Mouse (Mus musculus) G1E (cell line): ENCODE measurements around the gene Tnfrsf12a. TPM values are rescaled to one million over a fixed set of nuclear protein-coding genes. Genes with fewer than 3 reads are reported as not detected.
A peak's percentile ranks its signal among the peaks of the same experiment; 100 is the strongest.

Source experiments
- ATAC-seq: 2 replicates; pipeline ENCODE4 v1.8.0; 2016; ENCODE audit warnings: mild to moderate bottlenecking; ENCODE audit not compliant: insufficient number of reproducible peaks, poor library complexity, low FRiP score, severe bottlenecking; ENCODE audit errors: extremely low read depth
- DNase-seq: peaks from one replicate; pipeline ENCODE4 v3.0.0; 2012; ENCODE audit warnings: low spot score
- H3K27me3 ChIP-seq: 2 replicates; pipeline ENCODE4 v1.6.1; 2012; ENCODE audit warnings: mild to moderate bottlenecking, low read length, inconsistent platforms; ENCODE audit not compliant: insufficient read depth
- H3K36me3 ChIP-seq: replicated peaks from 2 replicates; pipeline ENCODE3; 2012; ENCODE audit warnings: mild to moderate bottlenecking, inconsistent platforms
- H3K4me1 ChIP-seq: 2 replicates; pipeline ENCODE4 v1.6.1; 2012; ENCODE audit warnings: low read depth, low read length, inconsistent platforms, mixed read lengths; ENCODE audit not compliant: insufficient read depth
- H3K4me3 ChIP-seq: 2 replicates; pipeline ENCODE4 v1.5.1; 2012; ENCODE audit warnings: low read depth, mild to moderate bottlenecking, inconsistent platforms, low read length, moderate library complexity, mixed read lengths
- H3K9me3 ChIP-seq: replicated peaks from 2 replicates; pipeline ENCODE4 v1.6.1; 2012; ENCODE audit warnings: inconsistent platforms
- CTCF ChIP-seq: IDR thresholded peaks from 2 replicates; pipeline ENCODE4 v1.5.1; 2012; ENCODE audit warnings: low read depth, low read length, inconsistent platforms, mixed read lengths
- GATA1 ChIP-seq: IDR thresholded peaks from 2 replicates; pipeline ENCODE4 v1.6.1; 2012; ENCODE audit warnings: borderline replicate concordance, low read length, inconsistent platforms, mixed read lengths
- GATA2 ChIP-seq: IDR thresholded peaks from 2 replicates; pipeline ENCODE4 v1.6.1; 2012; ENCODE audit warnings: low read depth, low read length, inconsistent platforms, borderline replicate concordance
- POLR2AphosphoS5 ChIP-seq: IDR thresholded peaks from 2 replicates; pipeline ENCODE4 v1.6.1; 2012; ENCODE audit warnings: low read depth, low read length, inconsistent platforms; ENCODE audit not compliant: insufficient replicate concordance
- TAL1 ChIP-seq: conservative IDR thresholded peaks from 2 replicates; pipeline ENCODE4 v1.6.1; 2012; ENCODE audit warnings: low read depth, low read length, inconsistent platforms, mixed read lengths
- polyA plus RNA-seq: library from polyadenylated mRNA; stranded (reverse); fragments of >175 nt; gene quantifications from 2 replicates; pipeline ENCODE4 v1.2.3, GENCODE M21; 2012
- total RNA-seq, 2 experiments: library from RNA; stranded (forward) in 1 of 2; stranded (reverse) in 1 of 2; fragments of 200-1000 nt in 1 of 2; fragments of >200 nt in 1 of 2; fragmentation: Nextera tagmentation in 1 of 2; gene quantifications; 2 replicates each; pipeline ENCODE4 v1.2.3; 2014 to 2017

Tnfrsf12a gene
- total and polyA plus RNA-seq, 3 experiments = 1.3 to 5.5 (median 5.0) TPM

DNA sequence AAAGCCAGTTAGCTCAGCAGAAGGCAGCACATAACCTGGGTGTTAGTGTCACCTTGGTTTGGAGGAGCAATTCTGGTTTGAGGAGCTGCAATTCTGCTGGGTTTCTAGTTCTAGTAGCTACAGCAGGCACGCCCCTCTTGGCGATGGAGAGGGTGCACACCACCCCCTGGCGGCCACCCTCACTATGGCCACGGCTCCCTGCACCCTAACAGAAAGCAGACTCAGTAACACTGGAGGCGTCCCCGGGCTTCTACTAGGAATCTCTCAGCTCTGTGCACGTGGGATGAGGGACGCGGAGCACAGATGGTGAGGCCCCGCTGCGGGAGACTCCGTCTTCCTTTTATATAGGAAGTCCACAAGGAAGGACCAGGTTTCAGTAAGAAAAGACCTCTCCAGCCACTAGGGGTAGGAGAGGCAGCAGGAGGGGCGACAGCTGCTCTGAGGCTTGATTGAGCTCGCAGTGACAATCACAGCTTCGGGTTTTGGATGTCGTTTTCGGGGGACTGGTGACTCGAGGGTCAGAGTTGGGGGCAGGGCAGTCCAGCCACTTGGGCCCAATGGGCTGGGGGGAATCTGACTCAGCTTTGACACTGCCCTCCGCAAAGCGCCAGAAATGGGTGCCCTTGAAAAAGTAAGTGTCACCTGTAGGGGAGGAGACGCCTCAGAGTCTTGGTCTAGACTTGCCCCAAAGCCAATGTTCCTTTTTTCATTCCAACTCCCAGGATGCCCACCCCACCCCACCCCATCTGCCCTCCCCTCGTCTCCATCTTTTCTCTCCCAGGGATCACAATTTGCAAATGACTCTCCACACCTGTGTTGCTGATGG lies 46.9 kb downstream of the Tnfrsf12a start:
- H3K4me3 ChIP-seq = no peak overlapping the region

DNA sequence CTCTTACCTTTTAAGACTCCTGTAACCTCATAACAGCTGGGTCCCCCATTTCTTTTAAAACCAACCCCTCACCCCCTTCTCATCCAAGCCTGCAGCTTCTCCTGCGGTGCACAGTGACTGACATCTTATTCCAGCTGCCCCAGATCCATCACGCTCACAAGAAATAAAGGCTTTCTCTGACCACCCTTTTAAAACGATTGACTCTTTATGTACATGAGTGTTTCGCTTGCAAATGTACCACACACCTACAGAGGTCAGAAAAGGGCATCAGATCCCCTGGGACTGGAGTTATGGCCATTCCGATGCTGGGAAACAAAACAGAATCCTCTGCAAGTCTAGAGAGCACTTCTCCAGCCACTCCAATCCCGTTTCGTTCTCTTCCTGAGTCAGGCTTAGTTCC lies 49.5 kb downstream of the Tnfrsf12a start:
- Histone ChIP-seq H3K9me3 (no peaks in the 10 kb centered on the region), H3K36me3 (no peaks in the 10 kb centered on the region), H3K4me1 (peaks cover 2% of the 10 kb centered on the region), H3K4me3 (no peak overlapping the region), H3K27me3 (peaks cover 17% of the 10 kb centered on the region)
- DNase-seq (no peak), ATAC-seq (no peak)
- TF ChIP-seq TAL1 (no peak), CTCF (no peak), GATA2 (no peak), GATA1 (no peak), POLR2AphosphoS5 (no peak)

More for the DNA sequence above, 46.9 kb downstream of the Tnfrsf12a start:
- Histone ChIP-seq H3K4me1 (peaks cover 2% of the 10 kb centered on the region), H3K9me3 (no peaks in the 10 kb centered on the region), H3K27me3 (peaks cover 25% of the 10 kb centered on the region), H3K36me3 (no peaks in the 10 kb centered on the region)
- peak; percentile 66 for DNase-seq
- ATAC-seq = peak; percentile 78
- TF ChIP-seq CTCF = peak; percentile 72
- no peak for TF ChIP-seq GATA2

Other genes starting within 250 kb of the Tnfrsf12a start
Only the 20 nearest of the 25 such genes appear.
- 1.4 and 4.4 TPM in 2 replicates for gene Zfp213, start 113.2 kb downstream of the Tnfrsf12a start, total RNA-seq (2014; fragmentation: Nextera tagmentation)
- 4.2 and 5.3 TPM in 2 replicates for gene Zfp213, start 113.2 kb downstream of the Tnfrsf12a start, total RNA-seq (2017)
- 7.3 and 9.2 TPM in 2 replicates for gene Zfp213, start 113.2 kb downstream of the Tnfrsf12a start, polyA plus RNA-seq
- gene Zfp13, start 78.0 kb downstream of the Tnfrsf12a start, total RNA-seq (2014; fragmentation: Nextera tagmentation) = not detected in 2 replicates
- not detected in 2 replicates for gene Zfp13, start 78.0 kb downstream of the Tnfrsf12a start, total RNA-seq (2017)
- 0.12 and 0.14 TPM in 2 replicates for gene Zfp13, start 78.0 kb downstream of the Tnfrsf12a start, polyA plus RNA-seq
- gene Zscan10, start 76.6 kb downstream of the Tnfrsf12a start, total RNA-seq (2014; fragmentation: Nextera tagmentation) = 0.29 and 0.45 TPM in 2 replicates
- 0.12 and 0.44 TPM in 2 replicates for gene Zscan10, start 76.6 kb downstream of the Tnfrsf12a start, total RNA-seq (2017)
- gene Zscan10, start 76.6 kb downstream of the Tnfrsf12a start, polyA plus RNA-seq = 0.09 and 0.10 TPM in 2 replicates
- gene Mmp25, start 32.2 kb downstream of the Tnfrsf12a start, total RNA-seq (2014; fragmentation: Nextera tagmentation) = not detected in 2 replicates
- 0.06 and 0.11 TPM in 2 replicates for gene Mmp25, start 32.2 kb downstream of the Tnfrsf12a start, total RNA-seq (2017)
- not detected in 2 replicates for gene Mmp25, start 32.2 kb downstream of the Tnfrsf12a start, polyA plus RNA-seq
- not detected in 2 replicates for gene Bicdl2, start 17.0 kb downstream of the Tnfrsf12a start, total RNA-seq (2014; fragmentation: Nextera tagmentation)
- not detected in 2 replicates for gene Bicdl2, start 17.0 kb downstream of the Tnfrsf12a start, total RNA-seq (2017)
- not detected in 2 replicates for gene Bicdl2, start 17.0 kb downstream of the Tnfrsf12a start, polyA plus RNA-seq
- 42.3 and 54.4 TPM in 2 replicates for gene Hcfc1r1, start 3.9 kb downstream of the Tnfrsf12a start, total RNA-seq (2014; fragmentation: Nextera tagmentation)
- gene Hcfc1r1, start 3.9 kb downstream of the Tnfrsf12a start, total RNA-seq (2017) = 44.6 and 48.4 TPM in 2 replicates
- 330 and 356 TPM in 2 replicates for gene Hcfc1r1, start 3.9 kb downstream of the Tnfrsf12a start, polyA plus RNA-seq
- gene Thoc6, start 3.6 kb downstream of the Tnfrsf12a start, total RNA-seq (2014; fragmentation: Nextera tagmentation) = 12.0 and 21.6 TPM in 2 replicates
- gene Thoc6, start 3.6 kb downstream of the Tnfrsf12a start, total RNA-seq (2017) = 44.7 and 48.6 TPM in 2 replicates
- gene Thoc6, start 3.6 kb downstream of the Tnfrsf12a start, polyA plus RNA-seq = 79.7 and 80.0 TPM in 2 replicates
- gene Cldn6, start 1.8 kb upstream of the Tnfrsf12a start, total RNA-seq (2014; fragmentation: Nextera tagmentation) = not detected in 2 replicates
- not detected in 2 replicates for gene Cldn6, start 1.8 kb upstream of the Tnfrsf12a start, total RNA-seq (2017)
- gene Cldn6, start 1.8 kb upstream of the Tnfrsf12a start, polyA plus RNA-seq = not detected in 2 replicates
- gene Cldn9, start 6.6 kb upstream of the Tnfrsf12a start, total RNA-seq (2014; fragmentation: Nextera tagmentation) = not detected in 2 replicates
- not detected in 2 replicates for gene Cldn9, start 6.6 kb upstream of the Tnfrsf12a start, total RNA-seq (2017)
- gene Cldn9, start 6.6 kb upstream of the Tnfrsf12a start, polyA plus RNA-seq = not detected in 2 replicates
- gene 1520401A03Rik, start 45.3 kb upstream of the Tnfrsf12a start, total RNA-seq (2014; fragmentation: Nextera tagmentation) = not detected in 2 replicates
- gene 1520401A03Rik, start 45.3 kb upstream of the Tnfrsf12a start, total RNA-seq (2017) = 0.05 TPM in 1 of 2 replicates, not detected in the other
- gene 1520401A03Rik, start 45.3 kb upstream of the Tnfrsf12a start, polyA plus RNA-seq = 0.02 TPM in 1 of 2 replicates, not detected in the other
- 33.5 and 41.1 TPM in 2 replicates for gene Pkmyt1, start 48.9 kb upstream of the Tnfrsf12a start, total RNA-seq (2014; fragmentation: Nextera tagmentation)
- 10.8 and 12.9 TPM in 2 replicates for gene Pkmyt1, start 48.9 kb upstream of the Tnfrsf12a start, total RNA-seq (2017)
- gene Pkmyt1, start 48.9 kb upstream of the Tnfrsf12a start, polyA plus RNA-seq = 125 and 147 TPM in 2 replicates
- gene Paqr4, start 63.4 kb upstream of the Tnfrsf12a start, total RNA-seq (2014; fragmentation: Nextera tagmentation) = 0.39 and 1.9 TPM in 2 replicates
- gene Paqr4, start 63.4 kb upstream of the Tnfrsf12a start, total RNA-seq (2017) = 2.6 and 3.2 TPM in 2 replicates
- gene Paqr4, start 63.4 kb upstream of the Tnfrsf12a start, polyA plus RNA-seq = 2.3 and 3.5 TPM in 2 replicates
- gene Kremen2, start 68.4 kb upstream of the Tnfrsf12a start, total RNA-seq (2014; fragmentation: Nextera tagmentation) = not detected in 2 replicates
- 0.05 and 0.29 TPM in 2 replicates for gene Kremen2, start 68.4 kb upstream of the Tnfrsf12a start, total RNA-seq (2017)
- 1.2 and 1.4 TPM in 2 replicates for gene Kremen2, start 68.4 kb upstream of the Tnfrsf12a start, polyA plus RNA-seq
- 11.9 and 14.1 TPM in 2 replicates for gene Flywch1, start 94.1 kb upstream of the Tnfrsf12a start, total RNA-seq (2014; fragmentation: Nextera tagmentation)
- 18.2 and 22.3 TPM in 2 replicates for gene Flywch1, start 94.1 kb upstream of the Tnfrsf12a start, total RNA-seq (2017)
- 42.7 and 44.6 TPM in 2 replicates for gene Flywch1, start 94.1 kb upstream of the Tnfrsf12a start, polyA plus RNA-seq
- not detected in 2 replicates for gene Flywch2, start 108.6 kb upstream of the Tnfrsf12a start, total RNA-seq (2014; fragmentation: Nextera tagmentation)
- gene Flywch2, start 108.6 kb upstream of the Tnfrsf12a start, total RNA-seq (2017) = 0.12 TPM in 1 of 2 replicates, not detected in the other
- gene Flywch2, start 108.6 kb upstream of the Tnfrsf12a start, polyA plus RNA-seq = not detected in 2 replicates
- gene Srrm2, start 113.1 kb upstream of the Tnfrsf12a start, total RNA-seq (2014; fragmentation: Nextera tagmentation) = 1,039 and 1,150 TPM in 2 replicates
- gene Srrm2, start 113.1 kb upstream of the Tnfrsf12a start, total RNA-seq (2017) = 66.6 and 86.7 TPM in 2 replicates
- 141 and 329 TPM in 2 replicates for gene Srrm2, start 113.1 kb upstream of the Tnfrsf12a start, polyA plus RNA-seq
- 452 and 468 TPM in 2 replicates for gene Elob, start 151.7 kb upstream of the Tnfrsf12a start, total RNA-seq (2014; fragmentation: Nextera tagmentation)
- 171 and 225 TPM in 2 replicates for gene Elob, start 151.7 kb upstream of the Tnfrsf12a start, total RNA-seq (2017)
- gene Elob, start 151.7 kb upstream of the Tnfrsf12a start, polyA plus RNA-seq = 658 and 984 TPM in 2 replicates
- not detected in 2 replicates for gene Prss33, start 158.6 kb upstream of the Tnfrsf12a start, total RNA-seq (2014; fragmentation: Nextera tagmentation)
- 0.11 TPM in 1 of 2 replicates, not detected in the other for gene Prss33, start 158.6 kb upstream of the Tnfrsf12a start, total RNA-seq (2017)
- not detected in 2 replicates for gene Prss33, start 158.6 kb upstream of the Tnfrsf12a start, polyA plus RNA-seq
- not detected in 2 replicates for gene Prss32, start 166.4 kb upstream of the Tnfrsf12a start, total RNA-seq (2014; fragmentation: Nextera tagmentation)
- gene Prss32, start 166.4 kb upstream of the Tnfrsf12a start, total RNA-seq (2017) = 0.05 TPM in 1 of 2 replicates, not detected in the other
- gene Prss32, start 166.4 kb upstream of the Tnfrsf12a start, polyA plus RNA-seq = not detected in 2 replicates
- gene Prss41, start 166.7 kb upstream of the Tnfrsf12a start, total RNA-seq (2014; fragmentation: Nextera tagmentation) = not detected in 2 replicates
- not detected in 2 replicates for gene Prss41, start 166.7 kb upstream of the Tnfrsf12a start, total RNA-seq (2017)
- not detected in 2 replicates for gene Prss41, start 166.7 kb upstream of the Tnfrsf12a start, polyA plus RNA-seq